Mouse (Mus musculus): ENCODE data around the gene Nek9. TPM values are rescaled to one million over a fixed set of nuclear protein-coding genes. Genes with fewer than 3 reads are reported as not detected.
A peak's percentile ranks its signal among the peaks of the same experiment; 100 is the strongest.

Nek9 gene
- polyA plus RNA-seq, 1 experiment: 2.6 TPM

- no peak for TF ChIP-seq FLI1 (IDR thresholded peaks at IDR 0.05; ENCODE audit: low read length)
- no peak for TF ChIP-seq GATA1 (IDR thresholded peaks at IDR 0.05; ENCODE audit: borderline replicate concordance, low read length)
- Histone ChIP-seq H3K36me3 (replicated peaks; ENCODE audit: low read length) (peaks cover 89% of the 10 kb centered on the region), H3K9me3 (no peaks in the 10 kb centered on the region), H3K4me3 (replicated peaks) (no peak overlapping the region), H3K4me1 (no peaks in the 10 kb centered on the region), H3K27me3 (replicated peaks) (no peaks in the 10 kb centered on the region)
These were observed 9.0 kb downstream of the Nek9 start for GRCm38 (mm10) chr12:85330153-85330552.

GRCm38 (mm10) chr12:85308651-85309050 lies 30.5 kb downstream of the Nek9 start:
- Histone ChIP-seq H3K4me3 (replicated peaks) (no peak overlapping the region), H3K36me3 (replicated peaks; ENCODE audit: low read length) (peaks cover 98% of the 10 kb centered on the region), H3K27me3 (replicated peaks) (no peaks in the 10 kb centered on the region), H3K9me3 (no peaks in the 10 kb centered on the region), H3K4me1 (peaks cover 26% of the 10 kb centered on the region)
- TF ChIP-seq GATA1 (IDR thresholded peaks at IDR 0.05; ENCODE audit: borderline replicate concordance, low read length) (no peak), FLI1 (IDR thresholded peaks at IDR 0.05; ENCODE audit: low read length) (no peak)

- H3K27me3 ChIP-seq (replicated peaks): no peaks in the 10 kb centered on the region
- H3K36me3 ChIP-seq (replicated peaks; ENCODE audit: low read length): peaks cover 98% of the 10 kb centered on the region
- H3K9me3 ChIP-seq: no peaks in the 10 kb centered on the region
- peaks cover 26% of the 10 kb centered on the region for H3K4me1 ChIP-seq
- H3K4me3 ChIP-seq (replicated peaks): peak overlapping the region; percentile 90
- TF ChIP-seq FLI1 (IDR thresholded peaks at IDR 0.05; ENCODE audit: low read length) (no peak), GATA1 (IDR thresholded peaks at IDR 0.05; ENCODE audit: borderline replicate concordance, low read length) (no peak)
These were observed 33.8 kb downstream of the Nek9 start for GRCm38 (mm10) chr12:85305247-85305892.

- H3K4me1 ChIP-seq: peaks cover 26% of the 10 kb centered on the region
- H3K36me3 ChIP-seq (replicated peaks; ENCODE audit: low read length): peaks cover 96% of the 10 kb centered on the region
- TF ChIP-seq GATA1 (IDR thresholded peaks at IDR 0.05; ENCODE audit: borderline replicate concordance, low read length): no peak
- no peak for TF ChIP-seq FLI1 (IDR thresholded peaks at IDR 0.05; ENCODE audit: low read length)
- H3K4me3 ChIP-seq (replicated peaks): no peak overlapping the region
- H3K27me3 ChIP-seq (replicated peaks): no peaks in the 10 kb centered on the region
- no peaks in the 10 kb centered on the region for H3K9me3 ChIP-seq
These were observed 34.4 kb downstream of the Nek9 start for GRCm38 (mm10) chr12:85304725-85305124.

GRCm38 (mm10) chr12:85303256-85303655 lies 35.9 kb downstream of the Nek9 start:
- no peak for TF ChIP-seq FLI1 (IDR thresholded peaks at IDR 0.05; ENCODE audit: low read length)
- no peak for TF ChIP-seq GATA1 (IDR thresholded peaks at IDR 0.05; ENCODE audit: borderline replicate concordance, low read length)
- no peak overlapping the region for H3K4me3 ChIP-seq (replicated peaks)
- H3K4me1 ChIP-seq: peaks cover 21% of the 10 kb centered on the region
- H3K9me3 ChIP-seq: no peaks in the 10 kb centered on the region
- no peaks in the 10 kb centered on the region for H3K27me3 ChIP-seq (replicated peaks)
- H3K36me3 ChIP-seq (replicated peaks; ENCODE audit: low read length): peaks cover 92% of the 10 kb centered on the region

GRCm38 (mm10) chr12:85298835-85299180 lies 40.4 kb downstream of the Nek9 start:
- TF ChIP-seq FLI1 (IDR thresholded peaks at IDR 0.05; ENCODE audit: low read length): no peak
- TF ChIP-seq GATA1 (IDR thresholded peaks at IDR 0.05; ENCODE audit: borderline replicate concordance, low read length): no peak
- H3K9me3 ChIP-seq: no peaks in the 10 kb centered on the region
- no peak overlapping the region for H3K4me3 ChIP-seq (replicated peaks)
- peaks cover 4% of the 10 kb centered on the region for H3K27me3 ChIP-seq (replicated peaks)
- peaks cover 9% of the 10 kb centered on the region for H3K4me1 ChIP-seq
- peaks cover 52% of the 10 kb centered on the region for H3K36me3 ChIP-seq (replicated peaks; ENCODE audit: low read length)

GRCm38 (mm10) chr12:85298127-85298834 lies 40.9 kb downstream of the Nek9 start:
- peaks cover 4% of the 10 kb centered on the region for H3K27me3 ChIP-seq (replicated peaks)
- H3K36me3 ChIP-seq (replicated peaks; ENCODE audit: low read length): peaks cover 47% of the 10 kb centered on the region
- peaks cover 9% of the 10 kb centered on the region for H3K4me1 ChIP-seq
- H3K9me3 ChIP-seq: no peaks in the 10 kb centered on the region
- no peak overlapping the region for H3K4me3 ChIP-seq (replicated peaks)
- TF ChIP-seq FLI1 (IDR thresholded peaks at IDR 0.05; ENCODE audit: low read length): no peak
- no peak for TF ChIP-seq GATA1 (IDR thresholded peaks at IDR 0.05; ENCODE audit: borderline replicate concordance, low read length)

- no peaks in the 10 kb centered on the region for H3K9me3 ChIP-seq
- peaks cover 40% of the 10 kb centered on the region for H3K36me3 ChIP-seq (replicated peaks; ENCODE audit: low read length)
- H3K4me3 ChIP-seq (replicated peaks): no peak overlapping the region
- peaks cover 10% of the 10 kb centered on the region for H3K4me1 ChIP-seq
- TF ChIP-seq GATA1 (IDR thresholded peaks at IDR 0.05; ENCODE audit: borderline replicate concordance, low read length): no peak
- no peak for TF ChIP-seq FLI1 (IDR thresholded peaks at IDR 0.05; ENCODE audit: low read length)
- H3K27me3 ChIP-seq (replicated peaks): peaks cover 4% of the 10 kb centered on the region
These were observed 41.7 kb downstream of the Nek9 start for GRCm38 (mm10) chr12:85297345-85297997.

- peaks cover 15% of the 10 kb centered on the region for H3K4me1 ChIP-seq
- no peaks in the 10 kb centered on the region for H3K9me3 ChIP-seq
- no peak overlapping the region for H3K4me3 ChIP-seq (replicated peaks)
- no peak for TF ChIP-seq GATA1 (IDR thresholded peaks at IDR 0.05; ENCODE audit: borderline replicate concordance, low read length)
- no peak for TF ChIP-seq FLI1 (IDR thresholded peaks at IDR 0.05; ENCODE audit: low read length)
- H3K36me3 ChIP-seq (replicated peaks; ENCODE audit: low read length): peaks cover 34% of the 10 kb centered on the region
- H3K27me3 ChIP-seq (replicated peaks): peaks cover 4% of the 10 kb centered on the region
These were observed 42.2 kb downstream of the Nek9 start for GRCm38 (mm10) chr12:85296915-85297314.

- TF ChIP-seq FLI1 (IDR thresholded peaks at IDR 0.05; ENCODE audit: low read length) (no peak), GATA1 (IDR thresholded peaks at IDR 0.05; ENCODE audit: borderline replicate concordance, low read length) (no peak)
- Histone ChIP-seq H3K4me3 (replicated peaks) (no peak overlapping the region), H3K36me3 (replicated peaks; ENCODE audit: low read length) (peaks cover 20% of the 10 kb centered on the region)
These were observed 43.7 kb downstream of the Nek9 start for GRCm38 (mm10) chr12:85295506-85295905.

More at GRCm38 (mm10) chr12:85295506-85295905, 43.7 kb downstream of the Nek9 start:
- peaks cover 16% of the 10 kb centered on the region for H3K4me1 ChIP-seq
- H3K27me3 ChIP-seq (replicated peaks): peaks cover 7% of the 10 kb centered on the region
- H3K9me3 ChIP-seq: no peaks in the 10 kb centered on the region
